Mouse (Mus musculus): ENCODE data around the gene Gstp1.

The Gstp1 gene

DNA sequence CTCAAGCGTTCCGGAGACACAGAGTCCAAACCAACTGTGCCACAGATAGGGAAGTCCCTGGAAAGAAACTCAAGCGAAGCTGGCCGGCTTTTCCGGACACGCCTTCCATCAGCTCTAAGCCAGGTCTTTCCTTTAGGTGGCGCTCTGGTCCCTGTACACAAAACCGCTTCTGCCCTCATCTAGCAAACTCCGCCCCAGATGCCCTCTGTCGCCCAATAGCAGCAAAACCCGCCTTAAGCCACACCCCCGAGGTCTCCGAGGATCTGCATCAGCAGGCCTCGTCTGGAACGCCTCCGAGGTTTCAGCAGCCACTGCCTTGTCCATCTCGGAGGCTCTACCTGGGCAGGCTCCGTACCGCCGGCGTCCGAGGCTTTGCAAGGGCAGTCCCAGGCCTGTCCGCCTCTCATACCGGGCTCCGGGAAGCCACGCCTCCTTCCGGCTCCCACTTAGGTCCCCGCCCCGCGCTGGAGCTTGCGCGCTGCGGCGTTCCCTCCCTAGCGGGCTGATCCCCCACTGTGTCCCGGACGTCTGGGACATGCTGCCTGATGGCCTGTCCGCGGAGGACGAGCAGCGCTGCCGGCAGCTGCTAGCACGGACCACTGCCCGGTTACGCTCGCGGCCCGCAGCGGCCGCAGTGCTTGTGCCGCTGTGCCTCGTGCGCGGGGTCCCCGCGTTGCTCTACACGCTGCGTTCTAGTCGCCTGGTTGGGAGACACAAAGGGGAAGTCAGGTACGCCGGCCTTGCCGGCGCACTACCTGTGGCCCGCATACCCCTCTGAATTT, 37.5 kb downstream of the Gstp1 start, which contains the start of the genes Nudt8 and Gm49405:
Gene Nudt8, plus strand, starts transcription at position 462 of the 782 bp plus-strand sequence.
Gene Gm49405, plus strand, starts transcription at position 508 of the 782 bp plus-strand sequence.
- DNase-seq = peak; percentile 95 to 99

DNA sequence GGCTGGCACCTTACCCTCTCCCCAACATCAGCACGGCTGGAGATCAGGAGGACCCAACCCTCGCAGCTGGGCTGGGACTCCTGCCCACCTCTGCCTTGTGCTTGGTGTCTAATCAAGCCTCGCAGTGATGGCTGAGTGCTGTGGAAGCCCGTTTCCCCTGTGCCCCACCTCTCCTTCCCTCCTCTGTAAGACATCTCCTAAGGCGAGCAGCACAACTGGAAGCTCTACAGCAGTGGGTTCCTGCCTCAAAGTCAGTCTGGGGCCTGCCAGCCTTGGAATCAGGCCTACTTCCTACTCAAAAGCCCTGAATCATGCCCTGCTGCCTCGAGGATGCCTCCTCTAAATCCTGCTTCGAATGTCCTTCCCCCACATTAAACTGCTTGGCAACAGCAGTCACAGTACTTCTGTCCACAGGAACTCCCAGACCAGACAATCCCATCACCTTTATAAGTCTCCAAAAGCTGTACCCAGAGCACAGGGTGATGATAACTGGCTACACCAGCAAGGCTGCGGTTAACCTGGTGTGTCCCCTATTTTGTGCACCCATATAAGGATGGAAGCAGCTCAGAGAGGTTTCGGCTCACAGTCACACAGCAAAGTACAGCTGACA, 38.6 kb downstream of the Gstp1 start:
- DNase-seq = no peak

DNA sequence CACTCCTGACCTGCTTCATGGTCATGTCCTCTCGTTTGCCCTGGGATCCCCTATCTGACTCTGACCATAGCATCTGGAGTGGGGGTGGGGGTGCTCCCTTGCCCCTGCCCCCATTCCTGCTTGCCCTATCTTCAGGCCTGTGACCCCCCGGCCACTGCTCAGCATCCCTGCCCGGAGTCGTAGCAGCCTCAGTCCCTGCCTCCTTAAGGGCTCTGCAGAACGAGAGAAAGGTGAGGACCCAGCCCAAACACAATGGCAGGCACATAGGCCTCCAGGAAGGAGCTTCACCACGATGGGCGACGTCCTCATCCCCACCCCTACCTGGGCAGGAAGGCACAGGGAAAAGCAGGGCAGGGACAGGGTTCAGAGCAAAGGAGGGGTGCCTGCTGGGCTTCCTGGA, 39.5 kb downstream of the Gstp1 start:
- no peak for DNase-seq

DNA sequence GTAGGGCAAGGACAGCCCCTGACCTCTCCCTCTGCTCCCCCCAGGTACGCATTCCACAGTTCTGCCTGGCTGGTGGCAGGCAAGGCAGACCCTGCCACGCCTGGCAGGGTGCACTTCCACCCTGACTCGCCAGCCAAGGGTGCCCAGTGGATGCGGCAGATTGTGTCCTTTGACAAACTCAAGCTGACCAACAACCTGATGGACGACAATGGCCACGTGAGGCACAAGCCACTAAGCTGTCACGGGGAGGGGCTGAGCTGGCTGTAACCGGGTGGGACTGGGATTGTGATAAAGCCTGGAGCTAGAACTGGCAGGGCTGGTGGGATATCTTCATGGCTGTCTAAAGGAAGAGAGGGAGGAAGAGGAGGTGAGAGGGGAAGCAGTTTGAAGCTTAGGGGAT, 40.6 kb downstream of the Gstp1 start:
- DNase-seq = no peak

DNA sequence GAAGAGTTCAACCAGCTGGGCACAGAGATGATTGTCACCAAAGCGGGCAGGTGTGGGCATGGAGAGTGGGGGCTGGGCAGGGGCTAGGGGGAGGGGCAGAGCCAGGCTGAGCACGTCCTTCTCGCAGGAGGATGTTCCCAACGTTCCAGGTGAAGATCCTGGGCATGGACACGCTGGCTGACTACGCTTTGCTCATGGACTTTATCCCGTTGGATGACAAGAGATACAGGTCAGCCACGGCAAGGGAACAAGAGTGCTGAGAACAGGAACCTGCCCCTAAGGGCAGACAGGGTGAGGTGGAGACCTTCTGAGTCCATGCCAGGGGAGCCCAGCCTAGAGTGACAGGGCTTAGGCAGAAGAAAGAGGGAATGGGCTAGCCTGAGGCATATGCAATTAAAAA, 41.0 kb downstream of the Gstp1 start:
- DNase-seq = no peak

DNA sequence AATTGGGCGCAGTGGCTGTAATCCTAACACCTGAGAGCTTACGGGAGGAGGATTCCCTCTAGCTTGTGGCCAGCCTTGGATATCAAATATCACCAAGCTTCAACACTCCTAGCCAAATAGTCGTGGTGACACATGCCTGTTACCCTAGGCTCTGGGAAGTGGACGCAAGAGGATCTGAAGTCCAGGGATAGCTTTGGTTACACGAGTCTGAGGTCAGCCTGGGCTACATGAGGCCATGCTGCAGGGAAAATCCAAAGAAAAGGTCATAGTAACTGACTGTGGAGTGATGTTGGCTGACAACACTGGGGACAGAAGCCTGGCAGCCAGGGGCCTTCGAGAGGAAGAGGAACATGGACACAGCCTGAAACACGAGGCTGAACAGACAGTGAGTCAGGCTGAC, 41.7 kb downstream of the Gstp1 start:
- no peak for DNase-seq

DNA sequence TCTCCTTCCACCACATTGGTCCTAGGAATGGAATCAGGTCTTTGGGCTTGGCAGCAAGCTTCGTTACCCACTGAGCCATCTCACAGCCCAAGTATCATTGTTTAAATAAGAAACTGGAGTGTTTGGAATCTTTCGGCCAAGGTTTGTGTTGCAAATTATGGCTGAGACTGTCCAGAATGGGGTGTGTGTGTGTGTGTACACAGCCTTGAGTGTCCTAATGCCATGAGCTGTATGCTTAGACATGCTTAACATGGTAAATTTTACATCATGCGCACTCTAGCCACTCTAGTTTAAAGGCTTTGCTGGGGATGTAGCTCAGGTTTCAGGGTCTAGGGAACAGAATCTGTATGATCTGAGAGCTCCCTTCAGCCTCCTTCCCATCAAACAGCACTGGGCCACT, 42.3 kb downstream of the Gstp1 start:
- no peak for DNase-seq

DNA sequence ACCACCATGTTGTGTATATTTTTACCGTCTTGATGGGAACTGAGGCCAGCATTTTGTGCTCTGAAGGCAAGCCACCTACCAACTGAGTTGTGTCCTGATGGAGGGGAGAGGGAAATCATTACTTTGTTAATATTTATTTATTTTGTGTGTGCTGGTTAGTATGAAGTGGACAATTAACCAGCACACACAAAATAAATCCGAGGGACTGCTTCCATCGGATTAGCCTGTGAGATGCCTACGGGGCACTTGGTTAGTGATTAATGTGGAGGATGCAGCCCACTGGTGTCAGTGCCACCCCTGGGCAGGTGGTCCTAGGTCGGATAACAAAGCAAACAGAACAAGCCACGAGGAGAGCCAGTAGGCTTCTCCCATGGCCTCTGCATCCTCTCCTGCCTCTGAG, 42.9 kb downstream of the Gstp1 start:
- no peak for DNase-seq

DNA sequence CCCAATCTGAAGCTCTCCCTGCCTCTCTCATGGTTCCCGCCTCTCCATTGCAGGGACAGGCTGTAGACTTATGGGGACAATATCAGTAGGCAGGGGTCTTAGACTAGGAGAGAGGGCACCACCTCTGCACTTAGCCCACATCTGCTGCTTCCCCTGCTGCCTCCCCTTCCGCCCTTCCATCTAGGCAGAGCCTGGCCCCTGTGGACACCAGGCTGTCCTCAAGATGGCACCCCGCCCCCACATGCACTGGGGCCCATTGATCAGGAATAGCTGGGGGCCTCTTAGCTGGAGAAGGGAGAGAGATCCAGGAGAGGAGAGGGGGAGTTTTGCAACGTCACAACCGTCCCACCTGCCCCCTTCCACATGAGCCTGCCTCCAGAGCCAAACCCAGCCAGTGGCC, 45.4 kb downstream of the Gstp1 start, which contains the start of gene Tbx10:
Gene Tbx10, plus strand, starts transcription at position 337 of the 400 bp plus-strand sequence.
- no peak for DNase-seq

DNA sequence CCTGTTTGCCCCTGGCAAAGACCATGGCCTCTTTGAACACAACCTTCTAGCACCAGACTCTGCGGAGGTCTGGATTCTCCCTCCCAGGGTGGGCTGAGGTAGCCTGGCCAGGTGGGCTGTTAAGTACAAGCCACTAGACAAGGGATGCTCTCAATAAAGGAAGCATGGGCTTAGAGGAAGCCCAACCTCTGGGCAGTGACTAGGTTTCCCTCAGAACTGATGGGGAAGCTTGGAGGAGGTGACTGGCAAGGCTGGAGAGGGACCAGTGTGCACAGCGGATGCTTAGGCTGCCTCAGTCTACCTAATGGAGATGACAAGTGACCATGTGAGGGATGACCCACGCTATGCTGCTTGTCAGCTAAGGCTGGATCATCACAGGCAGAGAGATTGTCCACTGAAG, 45.8 kb downstream of the Gstp1 start:
- no peak for DNase-seq

DNA sequence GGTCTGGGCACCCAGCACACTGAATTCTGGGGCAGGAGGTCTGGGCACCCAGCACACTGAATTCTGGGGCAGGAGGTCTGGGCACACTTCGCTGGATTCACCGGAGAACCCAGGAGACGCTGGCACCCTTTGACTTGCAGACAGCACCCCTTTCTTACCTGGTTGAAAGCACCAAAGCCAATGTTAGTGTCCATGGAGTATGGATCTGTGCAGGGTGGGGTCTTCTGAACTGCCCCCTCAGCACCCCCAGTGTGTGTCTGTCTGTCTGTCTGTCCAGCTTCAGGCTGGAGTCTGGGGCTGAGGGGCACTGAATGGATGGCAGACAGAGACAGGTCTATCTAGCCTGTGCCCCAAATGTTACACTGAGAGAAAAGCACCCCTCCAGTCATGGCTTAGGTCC, 46.2 kb downstream of the Gstp1 start:
- no peak for DNase-seq

DNA sequence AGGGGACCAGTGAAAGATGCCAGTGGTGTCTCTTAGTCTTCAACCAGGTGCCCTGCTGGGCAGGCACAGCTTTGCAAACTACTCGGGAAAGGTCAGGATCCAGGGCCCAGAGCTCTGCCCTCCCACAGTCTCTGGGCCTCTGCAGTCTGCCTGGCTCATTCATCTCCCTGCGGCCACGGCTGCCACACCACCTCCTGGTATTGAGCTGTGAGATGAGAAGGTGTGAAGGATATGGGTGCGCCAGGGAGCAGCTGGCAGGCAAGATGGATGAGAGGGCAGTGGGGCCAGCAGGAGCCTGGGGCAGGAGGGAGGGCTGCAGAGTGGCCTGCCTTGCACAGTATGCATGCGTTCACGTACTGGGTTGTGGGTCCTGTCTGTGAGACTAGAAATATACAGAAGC, 47.0 kb downstream of the Gstp1 start:
- no peak for DNase-seq

DNA sequence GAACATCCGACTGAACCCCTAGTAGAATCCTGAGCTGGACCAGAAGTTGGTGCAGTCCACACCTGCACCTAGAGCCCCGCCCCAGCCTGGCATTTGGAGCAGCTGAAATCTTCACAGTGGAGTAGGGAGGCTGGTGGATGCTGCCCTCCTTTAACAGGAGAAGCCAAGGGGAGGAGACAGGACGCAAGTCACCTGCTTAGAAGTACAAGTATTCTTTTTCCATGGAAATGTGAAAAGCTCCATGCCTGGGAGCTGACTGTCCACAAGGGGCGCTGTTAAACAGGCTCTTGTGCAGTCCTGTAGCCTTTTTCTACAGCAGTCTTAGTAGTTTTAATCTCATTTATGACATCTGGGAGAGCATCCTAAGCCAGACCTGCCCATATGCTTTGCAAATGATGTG, 49.0 kb downstream of the Gstp1 start:
- DNase-seq = no peak

DNA sequence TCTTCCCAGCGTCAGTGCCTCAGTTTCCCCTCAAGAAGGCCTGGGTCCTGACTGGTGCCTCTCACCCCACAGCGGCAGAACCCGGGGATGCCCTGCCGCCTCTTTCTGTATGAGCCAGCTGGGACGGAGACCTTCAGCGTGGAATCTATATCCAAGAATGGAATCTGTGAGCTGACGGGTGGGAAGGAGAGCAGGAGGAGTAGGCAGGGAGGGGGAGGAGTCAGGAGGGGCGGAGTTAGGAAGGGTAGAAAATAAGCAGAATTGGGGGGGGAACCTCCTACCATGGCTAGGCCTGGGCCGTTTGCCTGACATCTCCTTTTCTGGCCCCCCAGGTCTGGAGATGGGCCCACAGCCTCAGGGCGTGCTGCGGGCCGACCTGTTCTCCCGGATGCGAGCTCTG, 49.7 kb downstream of the Gstp1 start:
- no peak for DNase-seq

DNA sequence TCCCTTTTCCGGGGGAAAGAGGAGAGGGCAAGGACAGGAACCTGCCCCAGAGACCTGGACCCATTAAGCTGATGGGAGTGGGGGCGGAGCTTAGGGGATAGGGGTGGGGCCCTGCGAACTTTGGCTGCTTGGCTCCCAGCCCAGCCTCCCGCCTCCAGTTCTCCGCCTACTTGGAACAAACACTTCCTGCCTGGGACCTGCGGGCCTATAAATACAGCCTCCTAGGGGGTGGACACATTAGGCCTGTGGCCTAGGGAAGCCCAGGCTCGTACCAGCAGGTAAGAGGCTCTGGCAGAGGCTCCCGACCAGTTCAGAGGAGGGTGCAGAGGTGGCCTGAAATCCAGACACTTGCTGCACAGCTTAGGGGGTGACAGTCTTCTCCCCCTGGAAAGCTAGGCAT, 51.5 kb downstream of the Gstp1 start, which contains the start of gene Acy3:
Gene Acy3, plus strand, starts transcription at position 237 of the 400 bp plus-strand sequence.
- DNase-seq = no peak

All from cerebellum, adult 18-20 months (tissue).